Mouse (Mus musculus) megakaryocyte, embryonic 14.5 days (primary cell): ENCODE data around the gene Tmsb15b1.

Experiments used
- FLI1 ChIP-seq: IDR thresholded peaks from 2 replicates; pipeline ENCODE4 v1.6.1; 2012; ENCODE audit warnings: low read length, inconsistent platforms, mixed read lengths
- GATA1 ChIP-seq: IDR thresholded peaks from 3 replicates; pipeline ENCODE4 v1.6.1; 2012; ENCODE audit warnings: mixed read lengths, low read length, inconsistent platforms, borderline replicate concordance

- no peak for TF ChIP-seq GATA1
- TF ChIP-seq FLI1 = no peak
These were observed 14.6 kb upstream of the Tmsb15b1 start for GRCm38 (mm10) chrX:136991274-136991673.
